Mouse (Mus musculus) embryo, embryonic 9.5 days (tissue): Measurements from ENCODE around the gene Rabif.

Experiments used
- DNase-seq: peaks from one replicate; pipeline ENCODE4 v3.0.0-alpha.2; 2017; ENCODE audit errors: extremely low spot score

Rabif gene

GRCm38 (mm10) chr1:134552396-134552795 is 57.9 kb downstream of the Rabif start:
- DNase-seq, result no peak

- peak; percentile 25 for DNase-seq
These were observed 60.9 kb downstream of the Rabif start for GRCm38 (mm10) chr1:134555240-134555870.

- DNase-seq, result no peak
These were observed 61.6 kb downstream of the Rabif start for GRCm38 (mm10) chr1:134555871-134556670.

- peak; percentile 95 for DNase-seq
These were observed 62.3 kb downstream of the Rabif start for GRCm38 (mm10) chr1:134556671-134557218.
